Mouse (Mus musculus) frontal cortex, postnatal 10 days (tissue): ENCODE data around the gene Mctp2.
A peak's percentile ranks its signal among the peaks of the same experiment; 100 is the strongest.
"Not testable (repeated sequence)": the region's sequence is repeated elsewhere in the genome, so short reads cannot be mapped to it uniquely, and the experiment has no call there.

Source experiments
- DNase-seq, 2 experiments: peaks; one replicate each; pipeline ENCODE4 v3.0.0; 2022; ENCODE audit warnings: low spot score in 2 of 2, mixed read lengths in 1 of 2

The Mctp2 gene

GRCm38 (mm10) chr7:72271546-72271945, 34.9 kb downstream of the Mctp2 start:
- no peak for DNase-seq

- DNase-seq: no peak
Measured at GRCm38 (mm10) chr7:72269994-72270393, 36.4 kb downstream of the Mctp2 start.

- no peak for DNase-seq
Measured at GRCm38 (mm10) chr7:72260766-72261655, 45.4 kb downstream of the Mctp2 start.

GRCm38 (mm10) chr7:72259045-72259444, 47.4 kb downstream of the Mctp2 start:
- no peak for DNase-seq

- not testable (repeated sequence) for DNase-seq
Measured at GRCm38 (mm10) chr7:72250326-72250725, 56.1 kb downstream of the Mctp2 start.

- no peak for DNase-seq
Measured at GRCm38 (mm10) chr7:72241269-72241668, 65.1 kb downstream of the Mctp2 start.

GRCm38 (mm10) chr7:72239782-72240493, 66.5 kb downstream of the Mctp2 start:
- peak in 1 of 2 experiments; percentile 26 for DNase-seq

GRCm38 (mm10) chr7:72238575-72238974, 67.8 kb downstream of the Mctp2 start:
- peak; percentile 20 to 61 for DNase-seq

- DNase-seq: no peak
Measured at GRCm38 (mm10) chr7:72234433-72234998, 71.9 kb downstream of the Mctp2 start.

- no peak for DNase-seq
Measured at GRCm38 (mm10) chr7:72231182-72231877, 75.1 kb downstream of the Mctp2 start.

- no peak for DNase-seq
Measured at GRCm38 (mm10) chr7:72229925-72230324, 76.5 kb downstream of the Mctp2 start.

GRCm38 (mm10) chr7:72223558-72223957, 82.8 kb downstream of the Mctp2 start:
- no peak for DNase-seq

- DNase-seq: no peak
Measured at GRCm38 (mm10) chr7:72222532-72222931, 83.9 kb downstream of the Mctp2 start.

- no peak for DNase-seq
Measured at GRCm38 (mm10) chr7:72218048-72218447, 88.4 kb downstream of the Mctp2 start.

- no peak for DNase-seq
Measured at GRCm38 (mm10) chr7:72215563-72216215, 90.7 kb downstream of the Mctp2 start.

- DNase-seq: no peak
Measured at GRCm38 (mm10) chr7:72210201-72210600, 96.2 kb downstream of the Mctp2 start.

GRCm38 (mm10) chr7:72209296-72209695, 97.1 kb downstream of the Mctp2 start:
- DNase-seq: no peak

- DNase-seq: no peak
Measured at GRCm38 (mm10) chr7:72206841-72207240, 99.6 kb downstream of the Mctp2 start.

- no peak for DNase-seq
Measured at GRCm38 (mm10) chr7:72195709-72196108, 110.7 kb downstream of the Mctp2 start.

- DNase-seq: no peak
Measured at GRCm38 (mm10) chr7:72193304-72193703, 113.1 kb downstream of the Mctp2 start.

- no peak for DNase-seq
Measured at GRCm38 (mm10) chr7:72181651-72182050, 124.8 kb downstream of the Mctp2 start.
